Mouse (Mus musculus): Measurements from ENCODE around the gene Ipo9.
A peak's percentile ranks its signal among the peaks of the same experiment; 100 is the strongest.

Gene Ipo9

DNA sequence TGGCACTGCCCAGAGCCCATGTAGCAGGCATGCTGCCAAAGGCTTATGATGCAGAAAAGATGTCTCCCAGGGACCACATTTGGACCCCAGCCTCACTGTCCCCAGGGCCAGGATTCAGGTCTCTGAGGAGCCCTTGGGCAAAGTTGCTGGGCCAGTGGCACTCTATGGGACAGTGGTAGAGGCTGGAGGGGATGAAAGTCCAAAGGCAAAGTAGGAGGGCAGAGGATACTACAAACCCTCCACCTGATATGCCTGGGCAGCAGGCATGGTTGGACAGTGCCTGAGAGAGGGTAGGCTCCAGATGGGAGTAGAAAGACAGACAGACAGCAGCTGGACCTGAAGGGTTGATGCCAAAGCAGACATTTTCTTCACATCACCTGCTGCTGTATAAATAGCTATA, 63.9 kb downstream of the Ipo9 start:
- DNase-seq = no peak

DNA sequence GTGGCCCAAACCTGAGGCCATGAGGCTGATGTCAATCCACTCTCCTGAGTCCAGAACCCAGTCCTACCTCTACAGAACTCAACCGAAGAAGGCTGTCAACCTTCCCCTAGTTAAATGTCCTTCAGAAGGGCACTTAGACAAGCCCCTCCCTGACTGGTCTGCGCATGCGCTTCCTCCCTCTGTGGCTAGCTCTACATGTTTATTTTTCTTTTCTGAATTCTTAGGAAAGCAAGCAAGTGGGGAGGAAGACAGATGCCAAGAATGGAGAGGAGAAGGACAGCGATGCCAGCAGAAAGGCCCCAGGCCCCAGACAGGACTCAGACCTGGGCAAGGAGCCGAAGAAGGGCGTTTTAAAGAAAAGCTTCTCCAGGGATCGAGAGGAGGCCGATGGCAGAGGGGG, 66.9 kb downstream of the Ipo9 start:
- peak; percentile 72 to 80 for DNase-seq

DNA sequence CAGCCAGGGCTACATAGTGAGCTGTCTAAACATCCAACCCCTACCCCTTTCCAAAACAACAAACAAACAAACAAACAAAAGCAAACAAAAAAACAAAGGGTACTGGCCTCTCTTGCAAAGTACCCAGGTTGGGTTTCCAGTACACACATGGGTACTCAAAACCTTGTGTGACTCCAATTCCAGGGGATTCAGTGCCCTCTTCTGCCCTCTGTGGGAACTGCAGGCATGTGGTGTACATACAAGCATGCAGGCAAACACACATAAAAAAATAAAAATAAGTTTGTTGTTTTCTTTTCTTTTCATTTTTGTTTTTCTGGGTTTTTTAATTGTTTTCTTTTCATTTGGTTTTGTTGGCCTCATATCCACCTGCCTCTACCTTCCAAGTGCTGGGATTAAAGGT, 68.2 kb downstream of the Ipo9 start:
- DNase-seq = no peak

DNA sequence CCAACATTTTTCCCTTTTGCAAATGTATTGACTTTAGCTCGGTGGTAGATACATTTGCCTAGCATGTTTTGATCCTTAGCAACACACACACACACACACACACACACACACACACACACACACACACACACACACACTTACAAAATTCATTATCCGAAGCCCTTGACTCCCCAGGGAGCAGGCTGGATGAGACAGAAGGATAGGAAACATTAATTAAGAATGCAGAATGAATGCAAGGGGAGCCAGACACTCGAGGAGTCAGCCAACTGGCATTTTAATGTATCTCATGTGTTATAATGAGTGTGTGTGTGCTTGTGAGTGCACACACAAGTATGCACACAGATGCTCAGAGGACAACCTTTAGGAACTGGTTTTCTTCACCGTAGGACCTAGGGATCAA, 68.8 kb downstream of the Ipo9 start:
- no peak for DNase-seq

DNA sequence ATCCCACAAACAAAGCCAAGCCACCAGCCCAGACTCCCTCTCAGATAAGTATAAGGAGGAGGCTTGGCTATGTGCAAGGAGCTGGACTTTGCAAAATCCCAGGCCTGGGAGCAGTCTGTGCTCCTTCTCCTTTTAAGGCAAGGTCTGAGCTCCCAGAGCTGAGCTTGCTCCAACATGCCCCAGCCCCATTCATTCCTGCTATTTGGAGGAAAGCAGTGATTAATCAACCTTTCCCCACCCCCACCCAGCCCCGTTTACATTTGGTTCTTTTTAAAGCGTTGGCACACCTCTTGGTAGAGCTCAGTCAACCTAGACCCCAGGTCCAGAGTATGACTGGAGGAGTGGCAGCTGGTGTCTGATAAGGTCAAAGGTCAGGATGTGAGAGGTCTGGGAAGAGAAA, 71.2 kb downstream of the Ipo9 start:
- no peak for DNase-seq

DNA sequence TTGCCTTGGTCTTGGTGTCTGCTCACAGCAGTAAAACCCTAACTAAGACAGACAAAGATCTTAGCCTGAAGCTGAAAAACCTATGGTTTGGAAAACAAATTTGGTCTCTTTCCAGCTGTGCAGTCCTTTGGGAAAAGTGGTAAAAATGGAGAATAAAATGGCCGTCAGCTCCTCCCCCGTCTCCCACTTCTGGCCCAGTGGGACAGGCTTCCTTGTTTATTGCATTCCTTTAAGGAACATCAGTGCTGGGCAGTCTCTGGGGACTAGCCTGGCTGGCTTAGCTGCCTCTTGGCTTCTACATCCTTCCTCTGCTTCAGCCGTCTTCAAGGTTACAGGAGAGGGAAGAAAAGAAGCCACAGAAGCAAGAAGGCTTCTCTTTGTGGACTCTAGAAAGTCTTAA, 78.3 kb downstream of the Ipo9 start:
- peak; percentile 25 to 30 for DNase-seq

DNA sequence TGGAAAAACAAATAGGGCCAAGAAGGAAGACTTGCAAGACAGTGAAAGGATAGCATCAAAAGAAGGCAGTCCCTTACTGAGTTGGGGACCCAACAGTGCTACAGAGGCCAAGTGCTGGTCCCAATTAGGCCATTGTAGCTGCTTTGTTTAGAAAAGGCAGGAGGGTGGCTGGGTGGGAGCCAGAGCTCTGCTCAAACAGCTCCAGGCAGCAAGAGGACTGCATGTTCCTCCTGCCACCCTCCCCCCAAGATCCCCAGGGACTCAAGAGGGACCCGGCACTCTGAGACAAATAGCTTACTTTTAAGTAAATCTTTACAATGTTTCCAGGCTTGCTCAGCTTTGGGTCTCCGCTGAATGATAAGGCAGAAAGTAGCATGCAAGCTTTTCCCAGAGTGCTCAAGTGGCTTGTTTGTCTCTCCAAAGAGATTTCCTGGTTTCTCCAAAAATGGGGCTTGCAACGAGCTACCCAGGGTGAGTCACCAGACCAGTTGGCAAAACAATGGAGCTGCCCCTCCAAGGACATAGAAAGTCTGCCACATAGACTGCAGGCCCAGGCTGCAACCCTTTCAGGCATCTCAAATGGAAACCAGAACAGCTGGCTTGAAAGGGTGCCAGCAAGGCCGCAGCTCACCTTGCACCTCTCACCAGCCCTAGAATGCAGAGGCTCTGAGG, 82.7 kb downstream of the Ipo9 start:
- DNase-seq = peak; percentile 59 to 69

DNA sequence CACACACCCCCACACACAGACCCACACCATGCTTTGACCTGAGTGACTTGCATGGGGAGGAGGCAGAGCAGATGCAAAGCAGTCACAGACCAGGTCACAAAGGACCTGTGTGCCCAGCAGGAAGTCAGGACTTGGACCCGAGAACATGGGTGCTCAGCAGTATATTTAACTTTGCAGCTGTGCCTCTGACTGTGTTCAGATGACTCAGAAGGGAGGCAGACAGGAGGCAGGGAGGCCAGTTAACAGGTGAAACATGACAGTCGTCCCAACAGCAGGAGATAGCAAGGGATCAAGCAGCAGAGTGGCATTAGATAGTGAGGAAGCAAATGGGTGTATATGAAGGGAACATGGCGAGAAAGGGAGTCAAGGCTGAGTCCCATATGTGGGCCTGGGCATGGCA, 83.4 kb downstream of the Ipo9 start:
- no peak for DNase-seq

DNA sequence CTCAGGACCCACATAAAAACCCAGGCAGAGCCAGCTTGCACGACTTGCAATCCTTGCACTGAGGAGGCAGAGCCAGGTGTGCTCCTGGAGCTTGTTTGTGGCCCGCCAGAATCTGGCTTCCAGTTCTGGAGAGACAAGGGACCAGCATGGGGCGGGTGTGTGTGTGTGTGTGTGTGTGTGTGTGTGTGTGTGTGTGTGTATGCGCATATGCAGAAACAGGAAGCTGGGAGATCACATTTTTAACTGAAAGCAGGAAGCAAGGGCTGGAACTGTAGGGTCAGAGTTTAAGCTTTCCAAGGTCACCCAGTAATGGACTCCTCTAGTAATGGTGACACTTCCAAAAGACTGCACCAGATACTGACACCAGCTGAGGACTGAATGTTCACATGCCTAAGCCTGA, 86.3 kb downstream of the Ipo9 start:
- no peak for DNase-seq

DNA sequence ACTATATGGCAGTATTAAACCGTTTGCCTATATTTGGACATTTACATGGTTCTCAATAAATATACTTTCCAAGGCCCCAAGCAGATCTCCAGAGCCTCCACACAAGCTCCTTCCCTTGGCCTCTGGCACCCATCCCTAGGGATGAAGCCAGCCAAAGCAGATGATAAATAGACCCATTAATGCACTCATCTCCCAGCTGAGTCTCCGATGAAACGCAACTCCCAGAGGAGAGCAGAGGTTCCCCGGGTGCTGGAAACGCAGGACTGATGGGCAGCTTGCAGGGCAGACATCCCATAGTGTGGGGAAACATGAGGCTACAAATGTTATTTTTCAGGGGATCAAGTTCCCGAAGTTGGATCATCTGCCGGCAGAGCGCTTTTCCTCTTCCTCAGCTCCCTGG, 88.4 kb downstream of the Ipo9 start:
- no peak for DNase-seq

Measured in lung, adult 18-20 months (tissue).